Mouse (Mus musculus) embryonic facial prominence, embryonic 12.5 days (tissue): ENCODE data around the gene Myo7a. TPM values are rescaled to one million over a fixed set of nuclear protein-coding genes. Genes with fewer than 3 reads are reported as not detected.

ENCODE experiments used
- ATAC-seq: fragments of 200-750 bp; cut with Nextera tagmentation; 2 replicates; pipeline ENCODE4 v1.8.0; 2017; ENCODE audit not compliant: insufficient number of reproducible peaks, insufficient read depth, low FRiP score, low TSS enrichment
- H3K27ac ChIP-seq: fragments of 300-500 bp; sonication (generic); 2 replicates; pipeline ENCODE4 v1.5.1; 2016; ENCODE audit warnings: mild to moderate bottlenecking
- H3K27me3 ChIP-seq: fragments of 300-500 bp; sonication (generic); 2 replicates; pipeline ENCODE4 v1.6.1; 2016; ENCODE audit warnings: mild to moderate bottlenecking, moderate library complexity
- H3K36me3 ChIP-seq: fragments of 300-500 bp; sonication (generic); 2 replicates; pipeline ENCODE4 v1.6.1; 2016; ENCODE audit warnings: mild to moderate bottlenecking
- H3K4me1 ChIP-seq: fragments of 300-500 bp; sonication (generic); 2 replicates; pipeline ENCODE4 v1.6.1; 2016
- H3K4me2 ChIP-seq: fragments of 300-500 bp; sonication (generic); replicated peaks from 2 replicates; pipeline ENCODE4 v1.6.1; 2016; ENCODE audit warnings: mild to moderate bottlenecking, moderate library complexity
- H3K4me3 ChIP-seq: fragments of 300-500 bp; sonication (generic); 2 replicates; pipeline ENCODE4 v1.5.1; 2016; ENCODE audit warnings: mild to moderate bottlenecking
- H3K9ac ChIP-seq: fragments of 300-500 bp; sonication (generic); 2 replicates; pipeline ENCODE4 v1.6.1; 2016; ENCODE audit warnings: mild to moderate bottlenecking, moderate library complexity
- H3K9me3 ChIP-seq: fragments of 300-500 bp; sonication (generic); 2 replicates; pipeline ENCODE4 v1.6.1; 2016; ENCODE audit warnings: mild to moderate bottlenecking, moderate library complexity
- WGBS: fragments of 180-500 bp; shearing (Covaris S2); methylation state at CpG from one replicate; pipeline ENCODE4 v1.1.7; 2016; 5-methylcytosine and 5-hydroxymethylcytosine counted together
- polyA plus RNA-seq: library from polyadenylated mRNA; unstranded; fragments of >200 nt; fragmentation: Nextera tagmentation; extraction: Ambion mirVana; gene quantifications from 2 replicates; pipeline ENCODE4 v1.2.1, GENCODE M21; 2016

The Myo7a gene
- polyA plus RNA-seq, 1 experiment from 2014 or later, result 16.1 TPM

DNA sequence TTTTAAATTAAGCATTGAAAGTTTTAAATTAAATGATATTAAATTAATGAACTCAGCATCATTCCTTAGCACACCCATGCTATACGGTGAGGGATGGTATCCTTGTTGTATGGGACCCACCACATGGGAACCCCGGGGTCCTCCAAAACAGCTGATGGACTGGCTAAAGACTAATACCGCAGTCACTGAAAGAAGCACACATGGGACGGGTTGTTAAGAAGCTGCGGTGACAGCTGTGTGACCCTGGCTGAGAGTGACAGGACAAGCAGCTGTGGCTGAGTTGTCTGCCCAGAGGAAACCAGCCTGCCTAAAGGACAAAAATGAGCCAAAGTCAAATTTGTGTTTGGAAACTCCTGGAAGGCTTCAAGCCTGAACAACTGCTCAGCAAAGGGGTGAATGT, 34.6 kb upstream of the Myo7a start:
- Histone ChIP-seq H3K4me2 (no peak overlapping the region), H3K4me3 (no peak overlapping the region)
- ATAC-seq, result no peak

DNA sequence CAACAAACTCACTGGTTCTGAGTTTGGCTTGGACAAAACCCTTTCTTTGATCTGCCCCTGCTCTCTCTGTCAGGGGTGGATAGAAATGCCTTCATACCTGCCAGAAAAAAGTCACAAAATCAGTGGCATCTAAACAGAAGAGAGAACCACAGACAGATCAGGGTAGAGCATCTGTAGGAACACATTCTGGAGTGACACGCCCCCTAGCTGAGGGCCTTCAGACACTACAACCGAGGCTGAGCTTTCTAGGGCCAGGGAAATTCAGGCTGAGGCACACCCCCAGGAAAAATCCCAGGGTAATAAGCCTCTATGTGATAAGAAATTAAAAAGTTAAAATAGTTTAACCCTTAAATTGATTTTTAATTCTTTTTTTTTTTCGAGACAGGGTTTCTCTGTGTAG, 34.0 kb upstream of the Myo7a start:
- Histone ChIP-seq H3K27ac (no peak overlapping the region), H3K4me3 (no peak overlapping the region), H3K4me2 (no peak overlapping the region), H3K4me1 (peaks cover 14% of the 10 kb centered on the region; the same call in 1 of the 2 replicates), H3K9ac (no peak overlapping the region), H3K36me3 (no peaks in the 10 kb centered on the region), H3K9me3 (no peaks in the 10 kb centered on the region), H3K27me3 (no peaks in the 10 kb centered on the region)
- 29% methylated on average over 3 of the region's 3 CpGs for WGBS
- no peak for ATAC-seq

More for the DNA sequence above, 34.6 kb upstream of the Myo7a start:
- Histone ChIP-seq H3K9ac (no peak overlapping the region), H3K9me3 (no peaks in the 10 kb centered on the region), H3K4me1 (peaks cover 17% of the 10 kb centered on the region; the same call in 1 of the 2 replicates), H3K27me3 (no peaks in the 10 kb centered on the region), H3K27ac (no peak overlapping the region), H3K36me3 (no peaks in the 10 kb centered on the region)
- WGBS, result 72% methylated on average over 5 of the region's 5 CpGs

GRCm38 (mm10) chr7:98152400-98152799, 33.1 kb upstream of the Myo7a start:
- no peak overlapping the region for H3K4me3 ChIP-seq
- no peak overlapping the region for H3K27ac ChIP-seq
- H3K9ac ChIP-seq, result no peak overlapping the region
- 45% methylated on average over 8 of the region's 8 CpGs for WGBS
- no peaks in the 10 kb centered on the region for H3K36me3 ChIP-seq
- no peaks in the 10 kb centered on the region for H3K27me3 ChIP-seq
- H3K4me1 ChIP-seq, result peaks cover 14% of the 10 kb centered on the region; the same call in 1 of the 2 replicates
- no peak overlapping the region for H3K4me2 ChIP-seq
- no peaks in the 10 kb centered on the region for H3K9me3 ChIP-seq
- ATAC-seq, result no peak

- Histone ChIP-seq H3K27me3 (no peaks in the 10 kb centered on the region), H3K4me3 (no peak overlapping the region), H3K36me3 (no peaks in the 10 kb centered on the region), H3K9me3 (no peaks in the 10 kb centered on the region), H3K4me1 (peaks cover 14% of the 10 kb centered on the region; the same call in 1 of the 2 replicates), H3K27ac (no peak overlapping the region), H3K9ac (no peak overlapping the region), H3K4me2 (no peak overlapping the region)
- 60% methylated on average over 5 of the region's 5 CpGs for WGBS
- no peak for ATAC-seq
Measured at GRCm38 (mm10) chr7:98150525-98150924, 31.2 kb upstream of the Myo7a start.

GRCm38 (mm10) chr7:98149802-98150201, 30.5 kb upstream of the Myo7a start:
- WGBS, result 10% methylated on average over 3 of the region's 3 CpGs
- Histone ChIP-seq H3K36me3 (no peaks in the 10 kb centered on the region), H3K4me3 (no peak overlapping the region), H3K9ac (no peak overlapping the region), H3K27ac (no peak overlapping the region), H3K4me1 (peaks cover 14% of the 10 kb centered on the region; the same call in 1 of the 2 replicates), H3K9me3 (no peaks in the 10 kb centered on the region), H3K27me3 (no peaks in the 10 kb centered on the region), H3K4me2 (no peak overlapping the region)
- ATAC-seq, result no peak

DNA sequence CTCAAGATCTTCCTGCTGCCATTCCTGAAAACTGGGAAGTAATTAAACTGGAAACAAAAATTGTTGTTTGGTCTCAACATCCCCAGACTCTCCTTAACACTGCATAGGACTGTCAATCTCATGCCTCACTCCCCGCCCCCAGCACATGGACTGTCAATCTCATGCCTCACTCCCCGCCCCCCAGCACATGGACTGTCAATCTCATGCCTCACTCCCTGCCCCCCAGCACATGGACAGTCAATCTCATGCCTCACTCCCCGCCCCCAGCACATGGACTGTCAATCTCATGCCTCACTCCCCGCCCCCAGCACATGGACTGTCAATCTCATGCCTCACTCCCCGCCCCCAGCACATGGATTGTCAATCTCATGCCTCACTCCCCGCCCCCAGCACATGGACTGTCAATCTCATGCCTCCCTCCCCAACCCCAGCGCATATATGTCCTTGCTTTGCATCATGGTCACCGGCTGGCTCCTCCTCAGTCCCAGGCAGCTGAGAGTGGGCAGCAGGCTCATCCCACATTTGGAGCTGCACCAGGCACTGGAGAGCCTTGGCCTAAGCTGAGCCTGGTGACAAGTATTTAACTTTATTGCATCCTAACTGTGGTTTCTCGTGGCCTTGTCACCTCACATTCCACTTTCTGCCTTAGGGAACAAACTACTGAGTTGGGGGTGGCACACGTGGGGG, 29.5 kb upstream of the Myo7a start:
- WGBS, result 68% methylated on average over 10 of the region's 10 CpGs

GRCm38 (mm10) chr7:98147766-98148165, 28.4 kb upstream of the Myo7a start:
- Histone ChIP-seq H3K4me2 (no peak overlapping the region), H3K9ac (no peak overlapping the region), H3K36me3 (no peaks in the 10 kb centered on the region), H3K27me3 (no peaks in the 10 kb centered on the region), H3K27ac (no peak overlapping the region), H3K9me3 (no peaks in the 10 kb centered on the region), H3K4me1 (peaks cover 14% of the 10 kb centered on the region; the same call in 1 of the 2 replicates), H3K4me3 (no peak overlapping the region)
- ATAC-seq, result no peak
- WGBS, result 76% methylated on average over 8 of the region's 8 CpGs

More for the DNA sequence above, 29.5 kb upstream of the Myo7a start:
- Histone ChIP-seq H3K27ac (no peak overlapping the region), H3K4me3 (no peak overlapping the region), H3K4me1 (peaks cover 14% of the 10 kb centered on the region; the same call in 1 of the 2 replicates), H3K27me3 (no peaks in the 10 kb centered on the region), H3K4me2 (no peak overlapping the region), H3K9me3 (no peaks in the 10 kb centered on the region), H3K36me3 (no peaks in the 10 kb centered on the region), H3K9ac (no peak overlapping the region)
- no peak for ATAC-seq

DNA sequence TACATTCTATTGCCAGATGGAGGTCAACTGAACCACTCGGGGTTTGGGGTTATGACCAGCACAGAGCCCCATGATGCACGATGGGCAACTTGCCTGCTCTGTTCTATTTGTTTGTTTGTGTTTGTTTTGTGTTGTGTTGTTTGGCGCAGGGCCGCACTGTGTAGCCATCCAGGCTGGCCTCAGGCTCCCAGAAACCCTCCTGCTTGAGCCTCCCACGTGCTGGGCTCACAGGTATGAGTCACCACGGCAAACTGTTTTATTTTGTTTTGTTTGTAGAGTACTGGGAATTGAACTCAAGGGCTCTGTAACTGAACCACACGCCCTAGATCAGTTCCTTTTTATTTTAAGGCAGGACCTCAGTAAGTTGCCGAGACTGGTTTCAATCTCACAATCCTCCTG, 27.1 kb upstream of the Myo7a start:
- H3K4me3 ChIP-seq, result no peak overlapping the region
- 68% methylated on average over 8 of the region's 8 CpGs for WGBS
- no peak overlapping the region for H3K9ac ChIP-seq
- no peak for ATAC-seq
- peaks cover 9% of the 10 kb centered on the region; the same call in 1 of the 2 replicates for H3K4me1 ChIP-seq
- no peaks in the 10 kb centered on the region for H3K9me3 ChIP-seq
- H3K36me3 ChIP-seq, result no peaks in the 10 kb centered on the region
- H3K4me2 ChIP-seq, result no peak overlapping the region
- no peak overlapping the region for H3K27ac ChIP-seq
- H3K27me3 ChIP-seq, result no peaks in the 10 kb centered on the region

- no peak overlapping the region for H3K4me3 ChIP-seq
- WGBS, result 75% methylated on average over 12 of the region's 12 CpGs
- no peaks in the 10 kb centered on the region for H3K36me3 ChIP-seq
Measured at GRCm38 (mm10) chr7:98145842-98146446, 26.6 kb upstream of the Myo7a start.

DNA sequence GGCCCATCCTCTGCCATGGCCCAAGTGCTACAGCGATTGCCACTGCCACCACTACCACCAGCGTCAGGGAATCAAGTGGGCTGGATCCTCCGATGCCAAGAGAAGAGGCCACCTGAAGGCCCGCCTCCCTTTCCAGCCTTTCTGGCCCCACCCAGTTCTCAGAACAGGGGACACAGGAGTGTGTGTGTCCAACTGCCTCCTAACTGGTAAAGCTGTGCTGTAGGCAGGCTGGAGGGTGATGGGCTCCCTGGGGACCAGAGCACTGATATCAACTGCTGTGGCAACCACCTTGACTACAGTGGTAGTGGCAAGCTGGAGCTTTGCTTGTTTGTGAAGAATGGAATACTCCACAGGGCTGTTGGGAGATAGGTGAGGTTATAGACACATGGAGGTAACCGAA, 26.1 kb upstream of the Myo7a start, which contains the start of gene Omp:
Gene Omp, minus strand, starts transcription at position 101 of the 400 bp plus-strand sequence.
- H3K27ac ChIP-seq, result no peak within 1 kb of the TSS
- H3K9ac ChIP-seq, result no peak within 1 kb of the TSS
- H3K27me3 ChIP-seq, result no peaks in the 10 kb centered on the region
- no peak within 1 kb of the TSS for H3K4me3 ChIP-seq
- H3K36me3 ChIP-seq, result no peaks in the 10 kb centered on the region
- peaks cover 9% of the 10 kb centered on the region; the same call in 1 of the 2 replicates for H3K4me1 ChIP-seq
- no peak for ATAC-seq
- no peaks in the 10 kb centered on the region for H3K9me3 ChIP-seq
- WGBS, result 87% methylated on average over 5 of the region's 5 CpGs
- no peak within 1 kb of the TSS for H3K4me2 ChIP-seq

More at GRCm38 (mm10) chr7:98145842-98146446, 26.6 kb upstream of the Myo7a start:
- Histone ChIP-seq H3K9ac (no peak overlapping the region), H3K9me3 (no peaks in the 10 kb centered on the region), H3K27ac (no peak overlapping the region), H3K4me2 (no peak overlapping the region), H3K27me3 (no peaks in the 10 kb centered on the region), H3K4me1 (peaks cover 9% of the 10 kb centered on the region; the same call in 1 of the 2 replicates)
- no peak for ATAC-seq

DNA sequence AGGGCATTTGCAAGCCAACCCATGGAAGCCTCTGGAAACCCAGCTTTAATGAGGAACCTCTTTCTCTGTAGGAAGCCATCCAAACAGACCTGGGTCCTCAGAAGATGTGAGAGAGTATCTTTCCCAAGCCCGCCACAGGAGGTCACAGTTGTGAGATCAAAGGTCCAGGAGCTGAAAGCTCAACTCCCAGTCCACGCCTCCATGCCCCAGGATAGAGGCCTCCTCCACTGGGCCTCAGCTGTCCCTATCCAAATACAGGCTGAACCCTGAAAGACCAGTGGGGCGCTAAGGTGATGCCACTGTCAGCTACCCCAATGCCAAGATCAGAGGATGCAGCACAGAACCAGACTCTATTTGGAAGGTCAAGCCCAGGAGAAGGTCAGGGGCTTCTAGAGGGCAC, 23.3 kb upstream of the Myo7a start:
- H3K4me2 ChIP-seq, result no peak overlapping the region
- ATAC-seq, result no peak
- H3K27ac ChIP-seq, result no peak overlapping the region
- no peaks in the 10 kb centered on the region for H3K9me3 ChIP-seq
- no peaks in the 10 kb centered on the region for H3K4me1 ChIP-seq
- no peaks in the 10 kb centered on the region for H3K36me3 ChIP-seq
- no peaks in the 10 kb centered on the region for H3K27me3 ChIP-seq
- H3K9ac ChIP-seq, result no peak overlapping the region
- H3K4me3 ChIP-seq, result no peak overlapping the region
- 62% methylated on average over 3 of the region's 3 CpGs for WGBS

GRCm38 (mm10) chr7:98142247-98142646, 22.9 kb upstream of the Myo7a start:
- Histone ChIP-seq H3K9me3 (no peaks in the 10 kb centered on the region), H3K27ac (no peak overlapping the region), H3K36me3 (no peaks in the 10 kb centered on the region), H3K4me1 (no peaks in the 10 kb centered on the region), H3K27me3 (no peaks in the 10 kb centered on the region), H3K4me3 (no peak overlapping the region), H3K9ac (no peak overlapping the region), H3K4me2 (no peak overlapping the region)
- WGBS, result 50% methylated on average over 8 of the region's 8 CpGs
- ATAC-seq, result no peak
